Comparison of ENCODE assay signal across 13 mouse cellular contexts in genomic region chr11:87753255-87753654, GRCm38 (mm10). TPM values are rescaled to one million over a fixed set of nuclear protein-coding genes. Genes with fewer than 3 reads are reported as not detected.
A peak's percentile ranks its signal among the peaks of the same experiment; 100 is the strongest.
DNase-seq lines count a peak whose midpoint lies in the region; ATAC-seq and TF ChIP-seq lines count a peak whose summit lies in the region.
"Had no signal": no experiment of that assay in that cellular context is flagged by ENCODE, and none has a peak within 500 bp of the region (broad histone marks: within the 10 kb centered on the region; RNA-seq: fewer than 3 reads in every experiment).

No protein-coding gene starts in this region.

- H3K9ac ChIP-seq in forebrain, embryonic 16.5 days (replicated peaks; ENCODE audit: low read depth, low read length): no peak overlapping the region
- H3K9ac ChIP-seq in liver, embryonic 16.5 days (ENCODE audit: low read depth, low read length): peak overlapping the region; percentile 89
- H3K9ac ChIP-seq: midbrain, embryonic 12.5 days had no signal

- 86% methylated on average over 8 of the region's 8 CpGs for WGBS in forebrain, embryonic 10.5 days
- WGBS in forebrain, embryonic 16.5 days: 86% methylated on average over 8 of the region's 8 CpGs
- 18% methylated on average over 8 of the region's 8 CpGs for WGBS in spleen, adult 2 months
- WGBS in liver, embryonic 16.5 days (ENCODE audit: insufficient replicate concordance): 35% methylated on average over 8 of the region's 8 CpGs

- DNase-seq in forebrain, embryonic 10.5 days (ENCODE audit: extremely low spot score, low spot score): no peak
- no peak for DNase-seq in spleen, adult 2 months (ENCODE audit: low read depth in 1 of 2, low spot score in 2 of 2)
- no peak for DNase-seq in spleen, adult 12 weeks (ENCODE audit: low spot score)
- DNase-seq in thymus, postnatal 4 days: peak; percentile 59
- DNase-seq in adipocyte (ENCODE audit: low spot score): no peak
- no peak for DNase-seq in yolk sac, embryonic 10.5 days (ENCODE audit: low spot score)
- DNase-seq: adrenal gland, postnatal 10 days; cerebellum, postnatal 10 days; kidney, postnatal 14 days had no signal

- peaks cover 16% of the 10 kb centered on the region for H3K4me1 ChIP-seq in forebrain, embryonic 10.5 days
- H3K4me1 ChIP-seq in forebrain, embryonic 16.5 days (replicated peaks; ENCODE audit: control insufficient read depth, insufficient read depth, low read length): no peaks in the 10 kb centered on the region
- H3K4me1 ChIP-seq in spleen, adult 2 months (ENCODE audit: control insufficient read depth, insufficient read depth, insufficient read length): peaks cover 23% of the 10 kb centered on the region; the same call in 1 of the 2 replicates
- peaks cover 69% of the 10 kb centered on the region for H3K4me1 ChIP-seq in liver, embryonic 16.5 days (ENCODE audit: control insufficient read depth, low read depth, low read length)
- H3K4me1 ChIP-seq: midbrain, embryonic 12.5 days had no signal

- no peaks in the 10 kb centered on the region for H3K9me3 ChIP-seq in forebrain, embryonic 10.5 days
- H3K9me3 ChIP-seq in forebrain, embryonic 16.5 days (ENCODE audit: control insufficient read depth, low read length): no peaks in the 10 kb centered on the region
- H3K9me3 ChIP-seq in liver, embryonic 16.5 days (replicated peaks; ENCODE audit: control insufficient read depth, low read length): no peaks in the 10 kb centered on the region
- H3K9me3 ChIP-seq: midbrain, embryonic 12.5 days had no signal

- H3K4me3 ChIP-seq in forebrain, embryonic 10.5 days: no peak overlapping the region
- no peak overlapping the region for H3K4me3 ChIP-seq in forebrain, embryonic 16.5 days (replicated peaks; ENCODE audit: low read length)
- H3K4me3 ChIP-seq in spleen, adult 2 months (ENCODE audit: extremely low read depth, insufficient read depth, insufficient read length): peak overlapping the region; percentile 70; the same call in 1 of the 2 replicates
- H3K4me3 ChIP-seq in liver, embryonic 16.5 days (ENCODE audit: low read depth, low read length): peak overlapping the region; percentile 75; the same call in 1 of the 2 replicates
- H3K4me3 ChIP-seq: midbrain, embryonic 12.5 days had no signal

- H3K4me2 ChIP-seq in forebrain, embryonic 16.5 days (ENCODE audit: low read length): no peak overlapping the region
- H3K4me2 ChIP-seq in liver, embryonic 16.5 days (ENCODE audit: low read depth, low read length): peak overlapping the region; percentile 80
- H3K4me2 ChIP-seq: midbrain, embryonic 12.5 days had no signal

- ATAC-seq in forebrain, embryonic 16.5 days: no peak
- ATAC-seq in liver, embryonic 16.5 days (ENCODE audit: low read depth): no peak
- ATAC-seq: intestine, postnatal 0 days had no signal

- H3K27ac ChIP-seq in forebrain, embryonic 10.5 days: peak overlapping the region; percentile 53; the same call in 1 of the 2 replicates
- H3K27ac ChIP-seq in forebrain, embryonic 16.5 days (ENCODE audit: low read length): no peak overlapping the region
- peak overlapping the region; percentile 98 for H3K27ac ChIP-seq in spleen, adult 2 months (ENCODE audit: insufficient read depth, low read length)
- peak overlapping the region; percentile 99 for H3K27ac ChIP-seq in liver, embryonic 16.5 days (ENCODE audit: low read length)
- H3K27ac ChIP-seq: midbrain, embryonic 12.5 days had no signal

- TF ChIP-seq POLR2A in spleen, adult 2 months (IDR thresholded peaks at IDR 0.05; ENCODE audit: low read depth, low read length): no peak

- no peaks in the 10 kb centered on the region for H3K27me3 ChIP-seq in forebrain, embryonic 10.5 days (ENCODE audit: poor library complexity, severe bottlenecking)
- no peaks in the 10 kb centered on the region for H3K27me3 ChIP-seq in forebrain, embryonic 16.5 days (replicated peaks; ENCODE audit: control insufficient read depth, insufficient read depth, low read length)
- H3K27me3 ChIP-seq in spleen, adult 2 months (ENCODE audit: control insufficient read depth, insufficient read depth, low read length): no peaks in the 10 kb centered on the region
- H3K27me3 ChIP-seq in liver, embryonic 16.5 days (ENCODE audit: control insufficient read depth, insufficient read depth, low read depth, low read length): no peaks in the 10 kb centered on the region
- H3K27me3 ChIP-seq: midbrain, embryonic 12.5 days had no signal

- TF ChIP-seq CTCF in spleen, adult 2 months (IDR thresholded peaks at IDR 0.05; ENCODE audit: extremely low read depth, insufficient read depth, insufficient read length, insufficient replicate concordance): no peak

- no peaks in the 10 kb centered on the region for H3K36me3 ChIP-seq in forebrain, embryonic 10.5 days (replicated peaks)
- H3K36me3 ChIP-seq in forebrain, embryonic 16.5 days (ENCODE audit: control insufficient read depth, insufficient read depth): no peaks in the 10 kb centered on the region
- H3K36me3 ChIP-seq in spleen, adult 2 months (ENCODE audit: control insufficient read depth, insufficient read depth, low read length): peaks cover 18% of the 10 kb centered on the region
- peaks cover 12% of the 10 kb centered on the region for H3K36me3 ChIP-seq in liver, embryonic 16.5 days (ENCODE audit: control insufficient read depth, insufficient read depth)
- H3K36me3 ChIP-seq: midbrain, embryonic 12.5 days had no signal

RNA-seq across cellular contexts. Expression of gene Tspoap1, which starts 7.1 kb away (rescaled TPM):
- polyA plus RNA-seq in forebrain, embryonic 10.5 days (2016; fragmentation: Nextera tagmentation; extraction: Ambion mirVana): 11.0 and 11.1 TPM in 2 replicates
- polyA plus RNA-seq in forebrain, embryonic 16.5 days (2015; fragmentation: Nextera tagmentation; extraction: Ambion mirVana): 26.4 and 47.4 TPM in 2 replicates
- polyA plus RNA-seq in spleen, adult 2 months (2012; rRNA removed): 6.1 and 6.2 TPM in 2 replicates
- 1.7 and 2.7 TPM in 2 replicates for polyA plus RNA-seq in liver, embryonic 16.5 days (2015; fragmentation: Nextera tagmentation; extraction: Ambion mirVana)

RNA-seq across cellular contexts. Expression of gene Supt4a, which starts 15.9 kb away (rescaled TPM):
- polyA plus RNA-seq in forebrain, embryonic 10.5 days (2016; fragmentation: Nextera tagmentation; extraction: Ambion mirVana): 153 and 160 TPM in 2 replicates
- polyA plus RNA-seq in forebrain, embryonic 16.5 days (2015; fragmentation: Nextera tagmentation; extraction: Ambion mirVana): 133 and 147 TPM in 2 replicates
- polyA plus RNA-seq in spleen, adult 2 months (2012; rRNA removed): 59.1 and 62.2 TPM in 2 replicates
- 180 and 196 TPM in 2 replicates for polyA plus RNA-seq in liver, embryonic 16.5 days (2015; fragmentation: Nextera tagmentation; extraction: Ambion mirVana)

RNA-seq across cellular contexts. Expression of gene Mpo, which starts 40.1 kb away (rescaled TPM):
- 4.5 and 5.1 TPM in 2 replicates for polyA plus RNA-seq in forebrain, embryonic 10.5 days (2016; fragmentation: Nextera tagmentation; extraction: Ambion mirVana)
- polyA plus RNA-seq in forebrain, embryonic 16.5 days (2015; fragmentation: Nextera tagmentation; extraction: Ambion mirVana): 0.29 and 0.80 TPM in 2 replicates
- polyA plus RNA-seq in spleen, adult 2 months (2012; rRNA removed): 21.9 and 28.7 TPM in 2 replicates
- polyA plus RNA-seq in liver, embryonic 16.5 days (2015; fragmentation: Nextera tagmentation; extraction: Ambion mirVana): 420 and 425 TPM in 2 replicates

Comparison
In these comparisons a context has a peak if more than half of its experiments do, and no peak if none do; other contexts are left out.
1. H3K4me3 ChIP-seq: peak in spleen, adult 2 months (single experiment) and liver, embryonic 16.5 days (single experiment); none in forebrain, embryonic 10.5 days (single experiment) and forebrain, embryonic 16.5 days (single experiment).
2. RNA of gene Mpo, which starts 40.1 kb away (polyA plus RNA-seq): 420 to 425 TPM in liver, embryonic 16.5 days; 21.9 to 28.7 TPM in spleen, adult 2 months, 4.5 to 5.1 TPM in forebrain, embryonic 10.5 days and 0.29 to 0.80 TPM in forebrain, embryonic 16.5 days; every median in the first group is over 10 times any median in the second.